7 mouse cellular contexts compared by ENCODE assay signal in the genomic region with DNA sequence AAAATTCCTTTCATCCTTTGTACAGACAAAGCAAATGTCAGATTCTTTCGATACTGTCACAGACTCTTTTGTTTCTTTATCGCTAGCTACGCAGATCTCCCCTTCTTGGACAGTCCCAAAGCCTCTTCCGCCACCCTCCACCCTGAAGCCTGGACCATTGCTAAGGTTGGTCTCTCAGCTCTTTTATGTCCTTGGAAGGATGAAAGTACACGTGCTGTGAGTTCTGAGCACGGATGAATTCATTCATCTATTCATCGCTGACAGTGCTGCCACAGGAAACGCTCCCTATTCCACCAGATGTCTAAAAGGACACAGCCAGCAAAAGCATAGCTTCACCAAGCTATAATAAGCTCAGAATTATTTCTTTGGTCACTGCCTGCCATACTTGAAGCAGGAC. TPM values are rescaled to one million over a fixed set of nuclear protein-coding genes. Genes with fewer than 3 reads are reported as not detected.
DNase-seq lines count a peak whose midpoint lies in the region; ATAC-seq and TF ChIP-seq lines count a peak whose summit lies in the region.

No protein-coding gene starts in this region.

- TF ChIP-seq CTCF in left cerebral cortex, adult 2 months (IDR thresholded peaks at IDR 0.05): no peak

- intact Hi-C loops in left cerebral cortex, adult 2 months (cut with DNase I): no loop called here

- no peaks in the 10 kb centered on the region for H3K27me3 ChIP-seq in hindbrain, embryonic 15.5 days

- no peaks in the 10 kb centered on the region for H3K36me3 ChIP-seq in hindbrain, embryonic 15.5 days

- peaks cover 28% of the 10 kb centered on the region for H3K4me1 ChIP-seq in hindbrain, embryonic 15.5 days (replicated peaks)

- peak; percentile 75 for ATAC-seq in hindbrain, embryonic 15.5 days (ENCODE audit: low FRiP score, low read depth)

- peak overlapping the region; percentile 63 for H3K4me2 ChIP-seq in hindbrain, embryonic 15.5 days

- H3K9me3 ChIP-seq in hindbrain, embryonic 15.5 days: no peaks in the 10 kb centered on the region

- H3K4me3 ChIP-seq in left cerebral cortex, adult 2 months: peak overlapping the region; percentile 52
- H3K4me3 ChIP-seq in hindbrain, embryonic 15.5 days: peak overlapping the region; percentile 40

- H3K9ac ChIP-seq in hindbrain, embryonic 15.5 days: peak overlapping the region; percentile 61

- DNase-seq in left cerebral cortex, adult 2 months (ENCODE audit: extremely low spot score in 1 of 2, low spot score in 2 of 2): peak in 1 of 2 experiments; percentile 30
- DNase-seq in left cerebral cortex, adult 11 months (ENCODE audit: low spot score): no peak
- DNase-seq in embryo, embryonic 11 days: peak; percentile 30
- peak; percentile 14 for DNase-seq in neural tube, embryonic 10.5 days (ENCODE audit: extremely low spot score, low spot score)
- DNase-seq in natural killer cell, adult 2 months (ENCODE audit: low spot score in 2 of 2): no peak
- no peak for DNase-seq in kidney, postnatal 14 days

- peak overlapping the region; percentile 86 for H3K27ac ChIP-seq in left cerebral cortex, adult 2 months
- peak overlapping the region; percentile 89 for H3K27ac ChIP-seq in hindbrain, embryonic 15.5 days (replicated peaks)

- 6% methylated on average over 8 of the region's 8 CpGs for WGBS in hindbrain, embryonic 15.5 days

RNA-seq across cellular contexts. Expression of a gene that starts 58.0 kb away (rescaled TPM):
- 100 to 1,000 TPM; 115 to 121 TPM for total RNA-seq in left cerebral cortex, adult 2 months (2021)
- polyA plus RNA-seq in hindbrain, embryonic 15.5 days (2015; fragmentation: Nextera tagmentation; extraction: Ambion mirVana): 43.9 and 48.9 TPM in 2 replicates

Comparison
In these comparisons a context has a peak if more than half of its experiments do, and no peak if none do; other contexts are left out.
1. DNase-seq: peak in embryo, embryonic 11 days (single experiment) and neural tube, embryonic 10.5 days (single experiment); none in left cerebral cortex, adult 11 months (single experiment), natural killer cell, adult 2 months (0 of 2) and kidney, postnatal 14 days (single experiment).